Mouse (Mus musculus) left cerebral cortex, adult 11 months (tissue): ENCODE measurements around the gene Hexb.
A peak's percentile ranks its signal among the peaks of the same experiment; 100 is the strongest.

Source experiments
- DNase-seq: peaks from one replicate; pipeline ENCODE4 v3.0.0; 2022; ENCODE audit warnings: low spot score

Gene Hexb

DNA sequence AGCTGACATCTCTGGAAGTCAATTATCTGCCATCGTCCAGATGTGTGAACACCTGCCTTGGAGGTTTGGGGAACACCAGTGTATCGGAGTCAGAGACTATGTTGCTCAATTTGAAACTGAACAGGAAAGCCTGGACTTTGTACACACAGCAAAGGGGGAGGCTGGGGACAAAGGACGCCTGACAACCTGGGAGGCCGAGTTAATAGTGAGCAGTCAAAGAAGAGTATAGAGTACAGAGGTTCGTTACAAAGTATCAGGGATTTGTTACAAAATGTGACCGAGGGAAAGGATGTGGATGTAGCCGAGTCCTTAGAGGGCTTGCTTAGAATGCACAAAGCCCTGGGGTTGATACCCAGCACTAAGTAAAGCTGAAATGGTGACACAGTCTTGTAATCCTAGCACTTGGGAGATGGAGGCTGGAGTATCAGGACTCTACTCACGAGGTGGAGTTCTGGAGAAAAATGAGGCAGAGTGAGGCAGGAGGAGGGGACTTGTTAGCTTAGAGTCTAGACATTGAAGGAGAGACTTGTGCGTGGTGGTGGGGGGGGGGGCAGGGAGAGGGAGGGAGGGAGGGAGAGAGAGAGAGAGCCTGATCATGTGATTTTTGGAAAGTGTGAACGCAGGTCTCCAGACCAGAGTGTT, 26.3 kb upstream of the Hexb start:
- no peak for DNase-seq

DNA sequence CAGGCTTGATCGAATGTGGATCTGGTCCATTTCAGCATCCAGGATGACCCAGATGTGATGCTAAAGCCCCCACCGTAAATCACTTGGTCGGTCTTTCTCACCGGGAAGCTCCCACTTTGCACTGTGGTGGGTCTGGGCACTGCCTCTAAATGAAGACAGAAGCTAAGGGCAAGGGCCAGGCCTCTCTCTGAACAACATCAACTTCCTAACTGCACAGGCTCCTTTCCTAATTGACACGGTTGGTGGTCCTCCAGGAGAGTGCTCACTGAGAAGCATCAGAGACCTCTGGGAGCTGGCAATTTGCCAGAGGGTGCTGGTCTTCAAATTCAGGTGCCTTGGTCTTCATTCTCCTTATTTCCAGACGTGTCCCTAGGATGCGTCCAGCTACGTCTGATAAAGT, 25.7 kb upstream of the Hexb start:
- no peak for DNase-seq

DNA sequence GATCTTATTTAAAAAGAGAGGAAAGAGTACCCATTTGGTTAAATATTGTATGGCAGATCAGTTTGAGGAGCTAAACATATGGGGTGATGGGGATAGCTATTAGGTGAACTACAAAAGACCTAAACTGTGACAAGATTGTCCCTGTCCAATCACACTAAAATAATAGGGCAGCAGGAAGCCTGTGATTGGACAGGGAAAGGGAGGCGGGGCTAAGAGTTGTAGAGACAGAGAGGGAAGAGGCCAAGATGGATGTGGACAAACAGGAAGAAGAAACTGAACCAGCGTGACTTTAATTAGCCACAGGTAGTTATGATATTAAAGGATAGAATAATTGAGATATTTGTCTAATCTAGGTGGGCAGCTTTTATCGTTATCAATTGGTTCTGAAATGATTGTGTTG, 21.9 kb upstream of the Hexb start:
- no peak for DNase-seq

DNA sequence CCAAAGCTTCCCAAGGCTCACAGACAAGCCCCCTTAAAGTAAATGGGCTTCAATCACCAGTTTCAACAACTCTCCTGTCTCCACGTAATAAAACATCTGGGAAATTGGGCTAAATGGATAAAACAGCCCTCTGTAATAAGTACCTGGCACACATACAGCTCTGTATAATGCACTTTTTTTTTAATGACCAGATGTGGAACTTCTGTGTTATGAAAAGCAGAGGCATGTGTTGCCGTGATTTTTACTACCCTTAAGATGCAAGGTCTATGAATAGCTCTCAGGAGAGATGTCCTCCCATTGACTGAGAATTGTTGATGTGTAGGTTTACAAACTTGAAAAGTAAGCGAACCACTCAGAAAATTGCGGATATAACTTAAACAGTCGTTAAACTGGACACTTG, 18.0 kb upstream of the Hexb start:
- no peak for DNase-seq

DNA sequence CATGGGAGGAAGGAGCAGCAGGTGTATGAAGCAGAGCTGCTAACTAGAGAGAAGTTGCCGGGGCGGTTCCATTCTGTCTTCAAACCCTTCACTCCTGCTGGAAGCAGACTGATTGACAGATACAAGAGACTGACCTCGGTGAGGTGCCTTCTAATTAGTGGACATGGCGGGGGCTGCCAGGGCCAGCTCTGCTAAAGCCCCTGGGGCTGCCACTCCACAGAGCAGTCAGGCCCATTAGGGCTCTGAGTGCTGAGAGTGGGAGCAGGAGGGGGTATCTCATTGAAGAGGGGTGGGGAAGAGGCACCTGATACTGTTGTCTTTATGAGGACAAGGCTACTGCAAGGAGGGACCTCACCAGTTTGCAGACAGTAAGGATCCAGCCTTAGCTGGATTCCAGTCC, 17.4 kb upstream of the Hexb start:
- DNase-seq: no peak

DNA sequence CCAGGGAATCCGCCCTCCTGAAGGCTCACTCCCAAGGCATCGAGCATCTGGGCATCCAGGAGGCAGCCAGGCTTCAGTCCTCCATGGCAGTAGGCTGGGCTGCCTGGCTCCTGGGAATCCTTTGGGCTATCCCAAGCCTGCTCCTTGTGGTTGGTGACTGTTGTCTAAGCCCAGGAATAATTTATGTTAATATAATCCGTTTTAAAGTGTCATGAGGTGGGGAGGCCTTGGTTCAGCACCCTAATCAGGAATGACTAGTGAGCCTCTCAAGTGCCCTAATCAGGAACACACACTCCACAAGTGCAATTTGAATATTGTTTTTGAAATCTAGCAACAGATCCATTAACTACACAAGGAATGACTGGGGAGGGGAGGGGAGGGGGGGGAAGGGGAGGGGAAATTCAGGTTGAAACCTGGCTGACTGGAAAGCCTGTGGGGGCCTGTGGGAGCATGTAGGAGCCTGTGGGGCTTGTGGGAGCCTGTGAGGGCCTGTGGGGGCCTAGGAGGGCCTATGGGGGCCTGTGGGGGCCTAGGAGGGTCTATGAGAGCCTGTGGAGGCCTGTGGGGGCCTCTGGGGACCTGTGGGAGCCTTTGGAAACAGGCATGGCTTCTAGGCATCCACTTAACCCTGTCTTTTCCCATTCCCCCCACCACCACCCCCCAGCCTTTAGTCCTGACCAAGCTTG, 16.6 kb upstream of the Hexb start:
- DNase-seq: no peak

DNA sequence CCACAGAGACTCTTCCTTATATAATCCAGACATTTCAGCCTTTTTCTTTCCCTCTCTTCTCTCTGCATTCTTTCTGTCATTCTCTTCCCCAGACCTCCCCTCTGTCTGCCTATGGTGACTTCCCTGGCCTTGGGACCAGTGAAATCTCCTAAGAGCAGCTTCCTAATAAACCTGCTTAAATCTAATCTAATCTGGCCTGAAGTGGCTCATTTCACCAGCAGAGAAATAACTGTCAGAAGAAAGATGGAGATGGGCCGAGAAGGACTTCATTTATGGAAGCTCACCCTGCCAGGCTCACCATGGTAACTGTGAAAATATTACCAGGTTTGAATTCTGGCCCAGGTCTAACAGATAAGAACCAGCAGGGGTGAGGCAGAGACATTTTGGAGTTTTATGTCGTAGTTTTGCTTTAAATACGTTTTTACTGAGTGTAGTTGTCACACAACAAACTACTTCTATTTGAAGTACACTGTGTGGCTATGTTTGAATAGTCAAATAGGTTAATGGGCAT, 10.4 kb upstream of the Hexb start:
- no peak for DNase-seq

DNA sequence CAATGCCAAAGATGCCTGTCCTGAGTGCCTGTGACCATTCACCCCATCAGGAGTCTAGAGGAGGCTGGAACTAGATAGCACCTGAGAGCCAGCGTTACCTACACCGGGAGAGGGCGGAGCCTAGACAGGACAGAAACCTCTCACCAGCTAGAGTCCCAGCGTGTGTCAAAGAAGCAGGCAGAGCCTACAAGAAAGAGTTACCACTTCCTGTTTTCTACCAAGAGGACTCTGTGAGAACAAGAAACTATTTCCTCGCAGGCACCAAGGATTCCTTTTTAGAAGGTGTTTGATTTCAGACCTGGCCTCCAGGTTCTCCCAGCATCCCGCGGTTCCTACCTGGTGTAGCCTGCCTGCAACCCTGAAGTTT, 9.9 kb upstream of the Hexb start:
- no peak for DNase-seq

DNA sequence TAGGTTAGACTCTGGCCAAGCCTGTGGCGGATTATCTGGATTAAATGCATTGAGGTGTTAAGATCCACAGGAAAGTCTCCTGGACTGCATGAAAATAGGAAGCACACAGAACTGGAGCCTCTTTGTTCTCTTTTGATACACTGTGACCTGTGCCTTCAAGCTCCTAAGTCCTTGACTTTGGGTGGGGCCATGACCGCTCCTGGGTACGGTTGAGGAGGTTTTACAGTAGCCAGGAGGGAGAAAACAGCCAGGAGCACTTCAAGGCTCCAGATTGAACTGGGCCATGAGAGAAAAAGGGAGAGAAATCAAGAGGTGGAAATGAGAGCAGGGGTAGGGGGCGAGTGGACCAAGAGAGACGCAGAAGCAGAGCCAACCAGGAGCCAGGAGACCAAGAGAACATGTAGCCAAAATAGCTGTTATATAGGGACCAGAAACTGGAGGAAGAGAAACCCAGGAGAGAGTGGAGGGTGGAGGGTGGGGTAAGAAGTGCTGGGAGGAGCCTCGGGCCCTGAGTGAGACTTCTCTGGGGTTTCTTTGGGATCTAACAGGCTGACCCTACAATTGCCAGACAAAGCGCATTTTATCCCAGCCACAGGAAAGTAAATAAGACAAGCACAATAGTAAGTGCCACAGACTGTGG, 9.4 kb upstream of the Hexb start:
- DNase-seq: no peak

DNA sequence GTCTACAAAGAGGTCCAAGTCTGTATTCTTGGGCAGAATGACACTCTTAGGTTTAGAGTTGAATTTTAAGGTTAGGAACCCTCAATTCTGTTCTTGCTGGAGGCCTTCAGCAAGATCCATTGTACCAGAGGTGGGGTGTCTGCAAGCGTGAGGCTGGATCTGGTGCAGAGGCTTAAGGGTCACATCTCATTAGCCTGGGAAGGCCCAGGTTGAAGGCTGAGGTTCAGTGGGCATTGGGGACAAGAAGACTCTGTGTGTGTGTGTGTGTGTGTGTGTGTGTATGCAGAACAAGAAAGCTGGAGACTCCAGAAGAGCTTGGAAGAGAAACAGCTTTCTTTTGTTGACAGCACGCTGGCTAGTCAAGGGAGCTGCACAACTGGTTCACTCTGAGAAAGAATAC, 7.9 kb upstream of the Hexb start:
- no peak for DNase-seq

DNA sequence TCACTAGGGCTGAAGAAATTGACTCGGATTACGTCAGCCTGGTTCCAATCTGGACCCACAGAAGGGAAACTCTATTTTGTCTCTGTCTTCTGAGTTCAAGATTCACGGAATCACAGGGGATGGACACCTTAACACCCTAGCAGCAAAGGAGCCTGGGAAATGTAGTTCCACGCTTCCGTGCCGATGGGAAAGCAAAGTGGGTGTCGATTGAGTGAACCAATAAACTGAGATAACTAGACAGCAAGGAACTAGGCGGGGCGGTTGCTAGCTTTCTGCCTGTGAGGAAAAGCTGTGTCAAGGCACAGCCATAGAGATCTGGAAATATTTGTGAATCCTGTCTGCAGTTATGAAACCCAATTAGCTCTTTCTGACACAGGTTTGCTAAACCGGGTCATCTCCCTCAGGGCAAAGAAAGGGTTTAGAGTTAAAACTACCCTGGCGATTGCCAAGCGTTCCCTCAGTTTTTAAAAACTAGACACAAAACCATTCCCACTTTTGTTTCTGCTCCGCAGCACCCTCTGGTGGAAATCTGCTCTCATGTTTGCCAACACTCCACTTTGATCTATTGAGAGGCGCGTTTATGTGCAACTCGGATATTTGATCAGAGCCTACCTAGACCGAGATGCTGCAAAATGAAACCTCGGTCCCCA, 7.0 kb upstream of the Hexb start:
- DNase-seq: peak; percentile 84

DNA sequence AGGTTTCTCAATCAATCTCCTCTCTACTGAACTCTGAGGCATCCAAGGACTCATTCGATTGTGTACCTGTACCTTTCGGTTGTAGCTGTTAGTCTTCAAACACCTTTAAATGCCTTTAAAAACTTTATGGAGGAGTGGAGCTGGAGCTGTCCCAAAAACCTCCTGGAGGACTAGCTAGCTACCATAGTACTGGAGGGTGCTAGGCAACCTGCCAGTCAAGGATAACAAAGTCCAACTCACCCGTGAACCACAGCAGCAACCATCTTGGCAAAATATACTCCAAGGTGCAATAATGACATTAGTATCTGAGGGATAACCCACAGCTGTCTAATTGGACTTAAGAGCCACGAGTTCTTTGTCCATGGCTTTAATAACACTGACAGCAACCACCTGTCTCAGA, 3.7 kb upstream of the Hexb start:
- no peak for DNase-seq

DNA sequence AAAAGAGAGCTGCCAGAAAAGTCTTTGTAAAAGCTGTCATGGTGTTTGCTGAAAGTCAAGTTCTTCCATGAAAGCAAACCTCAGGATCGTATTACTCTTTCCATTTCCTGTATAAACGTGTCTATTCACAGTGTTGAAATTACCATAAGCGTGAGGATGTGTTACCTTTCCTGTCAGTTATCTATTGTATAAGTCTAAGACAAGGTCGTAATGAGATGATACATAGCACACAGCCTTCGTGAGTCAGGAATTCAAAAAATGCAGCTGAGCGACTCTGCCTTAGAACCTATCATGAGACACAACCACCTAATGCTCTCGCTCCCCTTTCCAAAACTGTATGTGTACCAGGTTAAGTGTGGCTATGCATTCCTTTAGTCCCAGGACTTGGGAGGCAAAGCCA, 2.9 kb upstream of the Hexb start:
- no peak for DNase-seq

DNA sequence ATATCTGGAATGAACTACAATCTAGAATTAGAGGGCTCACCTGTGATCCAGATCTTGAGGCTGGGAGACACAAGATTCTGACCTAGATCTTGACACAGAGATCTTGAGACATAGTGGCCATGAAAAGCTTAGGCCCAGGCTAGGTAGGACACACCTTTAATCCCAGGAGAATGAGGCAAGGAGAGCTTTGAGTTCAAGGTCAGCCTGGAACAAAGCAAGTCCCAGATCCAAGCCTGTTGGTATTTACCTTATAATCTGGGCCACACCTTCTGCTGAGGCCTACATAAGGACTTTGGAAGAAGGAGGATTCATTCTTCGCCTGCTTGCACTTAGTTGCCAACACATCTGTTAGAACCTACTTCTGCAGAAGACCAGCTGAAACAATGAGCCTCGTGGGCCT, 966 bp upstream of the Hexb start:
- DNase-seq: no peak

DNA sequence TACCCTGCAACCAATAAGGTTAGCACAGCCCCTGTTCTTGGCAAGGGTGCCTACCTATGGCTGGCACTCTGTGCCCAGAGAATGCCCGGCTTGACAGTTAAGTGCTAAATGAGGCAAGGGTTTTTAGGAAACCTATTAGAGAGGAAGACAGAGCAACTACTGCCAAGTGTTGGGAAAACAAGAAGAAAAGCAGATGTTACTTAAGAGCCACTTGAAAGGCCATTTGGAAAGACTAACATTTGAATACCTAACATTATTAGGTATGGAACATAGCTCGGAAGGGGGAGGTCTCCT, 1.3 kb downstream of the Hexb start:
- no peak for DNase-seq

DNA sequence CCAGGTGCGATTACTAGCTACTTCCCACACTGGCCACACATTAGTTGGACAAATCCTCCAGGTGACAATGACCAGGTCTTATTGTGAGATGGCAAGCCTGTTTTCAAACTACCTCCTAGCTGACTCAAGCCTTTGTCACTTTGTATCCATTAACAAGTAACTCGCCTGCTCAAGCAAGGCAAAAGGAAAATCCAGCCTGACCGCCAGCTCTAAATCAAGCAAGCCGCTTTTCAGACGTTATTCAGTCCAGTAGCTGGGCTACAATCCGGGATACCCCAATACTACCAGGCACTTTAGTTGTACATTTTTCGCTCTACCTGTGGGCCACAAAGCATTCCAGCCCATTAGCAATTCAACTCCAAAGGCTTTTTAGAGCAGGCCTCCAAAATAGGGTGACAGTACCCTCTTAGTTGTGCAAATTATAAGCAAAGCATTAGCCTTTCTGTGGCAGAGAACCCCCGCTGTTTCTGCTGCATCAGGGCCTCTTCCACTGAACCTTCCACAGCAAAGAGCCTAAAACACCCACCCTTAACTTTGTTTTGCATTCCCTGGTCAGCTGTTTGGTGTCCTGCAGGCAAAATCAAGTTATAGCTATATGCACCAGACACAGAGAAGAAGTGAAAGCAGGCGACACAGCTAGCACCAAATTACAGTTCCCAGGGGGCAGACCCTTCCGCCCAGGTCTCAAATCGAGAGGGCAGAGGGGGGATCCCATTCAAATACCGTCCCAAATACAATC, 1.8 kb downstream of the Hexb start:
- no peak for DNase-seq

DNA sequence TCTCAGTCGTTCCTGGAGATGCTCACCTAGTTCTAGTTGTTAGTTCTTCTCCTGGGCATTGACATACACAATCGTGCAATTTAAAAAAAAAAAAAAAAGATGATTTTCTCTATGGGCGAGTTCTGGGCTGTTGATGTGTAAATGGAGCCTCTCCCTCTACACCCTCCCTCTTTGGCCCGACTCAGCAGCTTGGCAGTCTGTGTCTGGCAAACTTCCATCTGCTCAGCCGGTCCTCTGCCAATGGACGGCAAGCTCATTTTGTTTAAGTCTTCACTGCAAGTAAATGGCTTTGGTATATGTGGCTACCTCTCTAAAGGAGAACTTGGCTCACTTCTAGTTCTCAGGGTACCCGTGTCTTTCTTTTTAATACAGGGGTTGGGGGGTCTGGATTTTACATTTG, 4.7 kb downstream of the Hexb start:
- DNase-seq: peak; percentile 58

DNA sequence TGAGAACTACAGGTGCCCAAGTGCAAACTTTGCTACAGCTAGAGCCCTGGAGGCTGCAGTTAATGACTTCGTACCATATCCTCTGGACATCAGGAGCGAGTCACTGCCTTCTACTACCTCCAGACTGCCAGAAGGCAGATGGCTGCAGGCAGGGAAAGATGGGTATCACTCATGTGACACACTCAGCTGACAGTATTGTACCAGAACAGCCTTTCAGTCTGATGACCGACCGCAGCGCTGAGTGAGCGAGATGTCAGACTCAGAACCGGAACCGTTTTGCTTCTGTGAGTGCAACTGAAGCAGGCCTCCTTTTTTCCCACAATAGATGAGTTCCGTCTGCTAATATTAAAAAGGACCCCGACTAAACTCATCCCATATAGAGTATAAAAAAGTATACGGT, 5.5 kb downstream of the Hexb start:
- DNase-seq: no peak

DNA sequence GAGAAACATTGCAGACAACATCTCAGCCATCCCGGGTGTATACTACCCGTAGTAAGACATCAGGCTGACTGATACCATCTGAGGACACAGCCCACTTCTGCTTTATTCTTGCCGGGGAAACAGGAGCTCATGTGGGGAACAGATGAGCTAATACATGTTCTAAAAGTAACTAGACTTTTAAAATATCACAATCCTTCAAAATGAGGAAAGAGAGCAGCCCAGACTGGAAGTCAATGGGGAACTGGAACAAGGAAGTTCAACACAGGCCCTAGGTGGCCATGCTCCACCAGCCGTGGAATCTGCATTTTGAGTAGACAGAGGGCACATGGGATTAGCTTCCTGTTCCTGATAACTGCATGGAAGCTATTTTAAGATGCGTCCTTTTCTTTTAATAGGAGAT, 10.5 kb downstream of the Hexb start:
- DNase-seq: no peak

DNA sequence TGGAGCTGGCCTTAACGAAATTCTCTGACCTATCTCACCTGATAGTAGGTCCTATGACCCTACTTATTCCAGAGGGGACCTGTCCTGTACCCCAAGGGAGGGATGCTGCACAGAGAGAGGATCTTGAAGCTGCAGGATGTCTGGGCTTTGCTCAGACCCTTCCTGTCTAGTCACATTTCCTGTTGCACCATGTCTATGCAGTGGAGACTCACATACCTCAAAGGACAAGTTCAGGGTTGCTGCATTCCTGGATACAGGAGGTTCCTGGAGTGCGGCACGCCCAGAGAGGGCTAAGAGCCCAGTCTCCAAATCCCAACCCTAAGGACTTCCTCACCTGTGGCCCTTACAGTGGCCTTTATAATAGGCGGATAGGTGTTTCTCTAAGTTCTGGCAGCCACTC, 11.8 kb downstream of the Hexb start:
- no peak for DNase-seq

DNA sequence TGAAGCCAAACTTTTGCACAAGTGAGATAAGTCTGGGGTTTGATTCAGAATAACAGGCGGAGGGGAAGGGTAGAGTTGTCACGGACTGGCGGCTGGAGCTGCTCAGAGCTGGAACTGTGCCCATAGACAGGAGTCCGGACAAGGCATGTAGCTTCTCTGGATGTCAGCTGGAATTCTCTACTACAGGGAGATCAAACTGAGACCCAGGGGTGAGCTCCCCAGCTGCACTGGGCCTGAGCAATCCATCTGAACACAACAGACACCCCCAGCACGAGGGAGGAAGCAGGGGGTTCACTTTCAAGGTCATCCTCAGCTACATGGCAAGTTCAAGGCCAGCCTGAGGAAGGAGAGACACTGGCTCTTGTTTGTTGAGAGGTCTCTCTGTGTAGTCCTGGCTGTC, 13.5 kb downstream of the Hexb start:
- DNase-seq: no peak

DNA sequence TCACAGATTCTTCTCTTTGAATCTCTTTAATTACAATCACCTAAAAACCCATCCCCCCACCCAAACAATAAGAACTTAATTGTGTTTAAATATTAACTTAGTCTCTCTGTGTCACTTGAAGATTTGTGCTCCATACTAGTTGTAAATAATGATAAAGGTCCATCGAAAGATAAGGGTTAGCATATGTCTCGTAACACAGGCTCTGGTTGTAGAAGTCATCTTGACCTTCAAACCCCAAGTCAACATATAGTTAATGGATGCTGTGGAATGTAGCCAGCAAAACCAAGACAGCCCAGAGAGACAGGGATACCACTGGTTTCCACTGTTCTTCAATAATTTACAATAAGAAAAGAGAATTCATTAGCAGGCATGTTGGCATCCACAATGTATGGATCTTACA, 14.0 kb downstream of the Hexb start:
- no peak for DNase-seq

DNA sequence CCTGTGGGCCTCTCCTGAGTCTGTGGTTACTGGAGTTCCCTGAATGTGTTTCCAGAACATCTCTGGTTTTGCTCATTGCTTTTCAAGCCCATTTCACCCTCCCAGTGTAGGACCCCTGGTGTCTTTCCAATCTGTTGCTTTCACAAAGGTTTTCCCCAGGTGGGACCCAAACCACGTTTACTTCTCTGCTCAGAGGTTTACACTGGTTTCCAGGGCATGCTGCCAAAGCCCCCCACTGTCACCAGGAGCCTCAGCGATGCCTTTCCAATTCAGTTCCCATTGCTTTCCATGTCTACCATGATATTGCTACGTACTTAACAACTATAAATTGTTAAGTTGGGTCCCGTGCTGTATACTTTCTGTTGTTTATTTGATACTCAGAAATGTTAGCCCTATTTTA, 15.3 kb downstream of the Hexb start:
- no peak for DNase-seq
